Mouse (Mus musculus): ENCODE measurements at regions not wholly inside any gene's neighbourhood (a gene's known extent, or its start where the extent isn't known, plus 50 kb on each side); places are given as distances from the start of the nearest gene placed in this dataset.

GRCm38 (mm10) chr8:34682221-34682620, 570.7 kb upstream of the Gm10131 start:
- TF ChIP-seq CTCF (conservative IDR thresholded peaks at IDR 0.05; ENCODE audit: low read length) = no peak
- TF ChIP-seq POU5F1 (IDR thresholded peaks at IDR 0.05; ENCODE audit: borderline replicate concordance, low read length) = no peak
- TF ChIP-seq NANOG (IDR thresholded peaks at IDR 0.05; ENCODE audit: borderline replicate concordance, low read length) = no peak

Data from E14TG2a.4 (cell line).